ENCODE assay signal across 11 mouse cellular contexts in genomic region chr11:95681995-95682601, GRCm38 (mm10). TPM values are rescaled to one million over a fixed set of nuclear protein-coding genes. Genes with fewer than 3 reads are reported as not detected.
DNase-seq lines count a peak whose midpoint lies in the region; ATAC-seq lines count a peak whose summit lies in the region.
"Had no signal": no experiment of that assay in that cellular context is flagged by ENCODE, and none has a peak within 500 bp of the region (broad histone marks: within the 10 kb centered on the region; RNA-seq: fewer than 3 reads in every experiment).

No protein-coding gene starts in this region.

- H3K4me2 ChIP-seq in hindbrain, embryonic 11.5 days (replicated peaks; ENCODE audit: low read depth, low read length): no peak overlapping the region
- no peak overlapping the region for H3K4me2 ChIP-seq in hindbrain, embryonic 16.5 days (ENCODE audit: low read length)
- no peak overlapping the region for H3K4me2 ChIP-seq in limb, embryonic 11.5 days (ENCODE audit: low read depth, severe bottlenecking)

- H3K27ac ChIP-seq in hindbrain, embryonic 11.5 days (ENCODE audit: low read depth, low read length): peak overlapping the region; percentile 24; the same call in 1 of the 2 replicates
- no peak overlapping the region for H3K27ac ChIP-seq in hindbrain, embryonic 16.5 days (ENCODE audit: low read depth, low read length)
- peak overlapping the region; percentile 62 for H3K27ac ChIP-seq in embryonic facial prominence, embryonic 10.5 days (replicated peaks)
- H3K27ac ChIP-seq in limb, embryonic 11.5 days (replicated peaks; ENCODE audit: low read depth, low read length): peak overlapping the region; percentile 90
- H3K27ac ChIP-seq: kidney, postnatal 0 days had no signal

- no peaks in the 10 kb centered on the region for H3K9me3 ChIP-seq in hindbrain, embryonic 11.5 days (ENCODE audit: control insufficient read depth, low read length)
- no peaks in the 10 kb centered on the region for H3K9me3 ChIP-seq in hindbrain, embryonic 16.5 days (ENCODE audit: control insufficient read depth, low read length)
- H3K9me3 ChIP-seq in embryonic facial prominence, embryonic 10.5 days: no peaks in the 10 kb centered on the region
- no peaks in the 10 kb centered on the region for H3K9me3 ChIP-seq in limb, embryonic 11.5 days (ENCODE audit: control insufficient read depth, low read length)
- H3K9me3 ChIP-seq: megakaryocyte, embryonic 14.5 days had no signal

- no peaks in the 10 kb centered on the region for H3K36me3 ChIP-seq in hindbrain, embryonic 11.5 days (ENCODE audit: control insufficient read depth, insufficient read depth, low read length)
- H3K36me3 ChIP-seq in hindbrain, embryonic 16.5 days (ENCODE audit: control insufficient read depth, insufficient read depth, low read length): peaks cover 28% of the 10 kb centered on the region
- peaks cover 58% of the 10 kb centered on the region for H3K36me3 ChIP-seq in embryonic facial prominence, embryonic 10.5 days (replicated peaks)
- peaks cover 3% of the 10 kb centered on the region; the same call in 1 of the 2 replicates for H3K36me3 ChIP-seq in limb, embryonic 11.5 days (ENCODE audit: control insufficient read depth, insufficient read depth, low read length)

- no peak for DNase-seq in hindbrain, embryonic 11.5 days (ENCODE audit: low spot score)
- peak; percentile 18 for DNase-seq in embryo, embryonic 10 days (ENCODE audit: low spot score)
- peak; percentile 67 for DNase-seq in embryonic facial prominence, embryonic 10.5 days (ENCODE audit: low spot score)
- DNase-seq in limb, embryonic 11.5 days (ENCODE audit: low spot score): peak; percentile 67
- no peak for DNase-seq in adrenal gland, postnatal 10 days
- DNase-seq: gastrocnemius, postnatal 25 days; right cerebral cortex, postnatal 4 days had no signal

- ATAC-seq in hindbrain, embryonic 11.5 days (ENCODE audit: low FRiP score): no peak
- ATAC-seq in hindbrain, embryonic 16.5 days: no peak
- peak; percentile 76 for ATAC-seq in limb, embryonic 11.5 days (ENCODE audit: insufficient number of reproducible peaks, low FRiP score, low TSS enrichment, low read depth)
- no peak for ATAC-seq in megakaryocyte, adult 5-6 weeks (ENCODE audit: poor library complexity, severe bottlenecking)

- no peak overlapping the region for H3K9ac ChIP-seq in hindbrain, embryonic 11.5 days (ENCODE audit: low read depth, low read length)
- no peak overlapping the region for H3K9ac ChIP-seq in hindbrain, embryonic 16.5 days (ENCODE audit: low read depth, low read length)
- H3K9ac ChIP-seq in limb, embryonic 11.5 days (ENCODE audit: low read length): no peak overlapping the region

- no peak overlapping the region for H3K4me3 ChIP-seq in hindbrain, embryonic 11.5 days (ENCODE audit: low read depth, low read length)
- no peak overlapping the region for H3K4me3 ChIP-seq in hindbrain, embryonic 16.5 days (ENCODE audit: low read length)
- no peak overlapping the region for H3K4me3 ChIP-seq in embryonic facial prominence, embryonic 10.5 days
- no peak overlapping the region for H3K4me3 ChIP-seq in limb, embryonic 11.5 days (ENCODE audit: low read depth, low read length)
- H3K4me3 ChIP-seq: megakaryocyte, embryonic 14.5 days had no signal

- H3K27me3 ChIP-seq in hindbrain, embryonic 11.5 days (ENCODE audit: control insufficient read depth, insufficient read depth, low read length): no peaks in the 10 kb centered on the region
- H3K27me3 ChIP-seq in hindbrain, embryonic 16.5 days (replicated peaks; ENCODE audit: control insufficient read depth, insufficient read depth, low read length): no peaks in the 10 kb centered on the region
- no peaks in the 10 kb centered on the region for H3K27me3 ChIP-seq in embryonic facial prominence, embryonic 10.5 days (replicated peaks; ENCODE audit: low read depth, poor library complexity, severe bottlenecking)
- H3K27me3 ChIP-seq in limb, embryonic 11.5 days (ENCODE audit: control insufficient read depth, insufficient read depth, low read length): no peaks in the 10 kb centered on the region

- H3K4me1 ChIP-seq in hindbrain, embryonic 11.5 days (replicated peaks; ENCODE audit: control insufficient read depth, insufficient read depth, low read length): no peaks in the 10 kb centered on the region
- H3K4me1 ChIP-seq in hindbrain, embryonic 16.5 days (ENCODE audit: control insufficient read depth, insufficient read depth, low read depth, low read length): no peaks in the 10 kb centered on the region
- peaks cover 46% of the 10 kb centered on the region for H3K4me1 ChIP-seq in embryonic facial prominence, embryonic 10.5 days
- H3K4me1 ChIP-seq in limb, embryonic 11.5 days (ENCODE audit: control insufficient read depth, insufficient read depth, low read length): peaks cover 23% of the 10 kb centered on the region

- WGBS in hindbrain, embryonic 11.5 days: 68% methylated on average over 9 of the region's 9 CpGs
- WGBS in hindbrain, embryonic 16.5 days: 78% methylated on average over 9 of the region's 9 CpGs
- WGBS in embryonic facial prominence, embryonic 10.5 days: 34% methylated on average over 9 of the region's 9 CpGs
- 46% methylated on average over 9 of the region's 9 CpGs for WGBS in limb, embryonic 11.5 days

RNA-seq across cellular contexts. Expression of gene Phb, which starts 15.3 kb away (rescaled TPM):
- polyA plus RNA-seq in hindbrain, embryonic 11.5 days (2014; fragmentation: Nextera tagmentation; extraction: Ambion mirVana): 176 and 195 TPM in 2 replicates
- polyA plus RNA-seq in hindbrain, embryonic 16.5 days (2015; fragmentation: Nextera tagmentation; extraction: Ambion mirVana): 189 and 198 TPM in 2 replicates
- polyA plus RNA-seq in embryonic facial prominence, embryonic 10.5 days (2016; fragmentation: Nextera tagmentation; extraction: Ambion mirVana): 309 and 312 TPM in 2 replicates
- polyA plus RNA-seq in limb, embryonic 11.5 days (2014; fragmentation: Nextera tagmentation; extraction: Ambion mirVana): 240 and 256 TPM in 2 replicates
- 100 to 1,000 TPM; 341 to 361 TPM for total RNA-seq in adrenal gland, postnatal 10 days (2021)
- 20.6 and 20.7 TPM in 2 replicates for total RNA-seq in megakaryocyte, adult 5-6 weeks (2015)
- 33.9 and 40.9 TPM in 2 replicates for total RNA-seq in megakaryocyte, adult 5-6 weeks (2017)

RNA-seq across cellular contexts. Expression of gene Zfp652, which starts 30.4 kb away (rescaled TPM):
- 13.6 and 13.7 TPM in 2 replicates for polyA plus RNA-seq in hindbrain, embryonic 11.5 days (2014; fragmentation: Nextera tagmentation; extraction: Ambion mirVana)
- polyA plus RNA-seq in hindbrain, embryonic 16.5 days (2015; fragmentation: Nextera tagmentation; extraction: Ambion mirVana): 21.7 and 23.2 TPM in 2 replicates
- polyA plus RNA-seq in embryonic facial prominence, embryonic 10.5 days (2016; fragmentation: Nextera tagmentation; extraction: Ambion mirVana): 19.5 and 20.3 TPM in 2 replicates
- polyA plus RNA-seq in limb, embryonic 11.5 days (2014; fragmentation: Nextera tagmentation; extraction: Ambion mirVana): 11.7 and 13.7 TPM in 2 replicates
- total RNA-seq in adrenal gland, postnatal 10 days (2021): 10 to 100 TPM; 42.8 to 46.6 TPM
- total RNA-seq in megakaryocyte, adult 5-6 weeks (2015): 32.0 and 41.3 TPM in 2 replicates
- 20.6 and 28.1 TPM in 2 replicates for total RNA-seq in megakaryocyte, adult 5-6 weeks (2017)

RNA-seq across cellular contexts. Expression of gene B130006D01Rik, which starts 41.3 kb away (rescaled TPM):
- polyA plus RNA-seq in hindbrain, embryonic 11.5 days (2014; fragmentation: Nextera tagmentation; extraction: Ambion mirVana): 1.1 and 2.5 TPM in 2 replicates
- 0.95 and 1.2 TPM in 2 replicates for polyA plus RNA-seq in hindbrain, embryonic 16.5 days (2015; fragmentation: Nextera tagmentation; extraction: Ambion mirVana)
- polyA plus RNA-seq in embryonic facial prominence, embryonic 10.5 days (2016; fragmentation: Nextera tagmentation; extraction: Ambion mirVana): 1.9 and 2.2 TPM in 2 replicates
- polyA plus RNA-seq in limb, embryonic 11.5 days (2014; fragmentation: Nextera tagmentation; extraction: Ambion mirVana): 1.5 and 1.8 TPM in 2 replicates
- 1 to 10 TPM in 1 of 2 experiments, under 1 TPM in 1; 0.27 to 1.3 TPM for total RNA-seq in adrenal gland, postnatal 10 days (2021)
- 1.3 and 2.7 TPM in 2 replicates for total RNA-seq in megakaryocyte, adult 5-6 weeks (2015)
- total RNA-seq in megakaryocyte, adult 5-6 weeks (2017): 1.8 and 2.2 TPM in 2 replicates

Comparison
In these comparisons a context has a peak if more than half of its experiments do, and no peak if none do; other contexts are left out.
1. DNase-seq: peak in embryo, embryonic 10 days (single experiment), embryonic facial prominence, embryonic 10.5 days (single experiment) and limb, embryonic 11.5 days (single experiment); none in hindbrain, embryonic 11.5 days (single experiment) and adrenal gland, postnatal 10 days (single experiment).